Mouse (Mus musculus): Measurements from ENCODE around the gene Gm21988. TPM values are rescaled to one million over a fixed set of nuclear protein-coding genes. Genes with fewer than 3 reads are reported as not detected.

The Gm21988 gene
- polyA plus RNA-seq, 1 experiment from 2014 or later = 9.9 TPM

DNA sequence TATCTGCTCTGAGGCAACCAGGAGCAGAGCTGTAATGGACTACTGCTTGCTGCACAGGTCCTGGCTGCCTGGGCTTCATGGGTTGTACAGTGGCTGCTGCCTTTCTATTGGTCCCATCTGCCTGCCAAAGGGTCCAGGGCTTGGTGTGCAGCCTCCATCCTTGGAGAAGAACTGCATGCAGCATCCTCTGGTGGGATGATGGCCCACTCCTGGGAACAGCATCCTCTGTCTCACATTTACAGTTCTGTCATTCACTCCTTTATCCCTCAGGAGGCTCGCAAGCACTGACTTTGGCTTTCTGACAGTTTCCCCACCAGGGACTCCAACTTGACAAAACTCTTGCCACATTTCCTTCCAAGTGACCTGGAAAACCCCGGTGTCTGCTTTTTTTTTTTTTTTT lies 32.8 kb downstream of the Gm21988 start:
- no peak overlapping the region for H3K27ac ChIP-seq (ENCODE audit: low read length)
- no peaks in the 10 kb centered on the region for H3K36me3 ChIP-seq (ENCODE audit: control insufficient read depth, insufficient read depth, low read length)
- no peak overlapping the region for H3K4me3 ChIP-seq (ENCODE audit: low read length)
- no peak for ATAC-seq
- no peak overlapping the region for H3K9ac ChIP-seq (ENCODE audit: low read depth, low read length)
- H3K9me3 ChIP-seq (ENCODE audit: control insufficient read depth, low read length) = no peaks in the 10 kb centered on the region
- H3K27me3 ChIP-seq (replicated peaks; ENCODE audit: control insufficient read depth, insufficient read depth, low read length) = no peaks in the 10 kb centered on the region
- H3K4me2 ChIP-seq (ENCODE audit: low read depth, low read length) = no peak overlapping the region
- H3K4me1 ChIP-seq (ENCODE audit: control insufficient read depth, insufficient read depth, low read length) = no peaks in the 10 kb centered on the region
- 87% methylated on average over 2 of the region's 2 CpGs for WGBS

DNA sequence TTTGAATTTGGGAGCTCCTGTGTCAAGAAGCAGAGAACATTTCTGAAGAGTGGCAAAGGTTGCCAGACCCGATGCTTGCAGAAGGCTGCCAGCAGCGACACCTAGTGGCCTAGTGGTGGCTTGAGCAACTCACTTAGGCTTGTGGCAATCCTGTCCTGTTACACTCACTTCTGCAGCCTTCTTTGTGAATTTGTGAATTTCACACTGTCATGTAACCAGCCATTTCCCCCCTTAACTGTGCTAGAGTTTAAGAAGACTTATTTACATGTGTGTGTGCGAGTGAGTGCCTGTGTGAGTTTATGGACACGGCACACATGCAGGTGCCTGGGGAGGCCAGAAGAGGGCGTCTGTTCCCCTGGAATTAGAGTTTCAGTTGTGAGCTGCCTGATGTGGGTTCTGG lies 37.9 kb downstream of the Gm21988 start:
- Histone ChIP-seq H3K27ac (ENCODE audit: low read length) (no peak overlapping the region), H3K4me3 (ENCODE audit: low read length) (no peak overlapping the region), H3K9ac (ENCODE audit: low read depth, low read length) (no peak overlapping the region), H3K27me3 (replicated peaks; ENCODE audit: control insufficient read depth, insufficient read depth, low read length) (no peaks in the 10 kb centered on the region), H3K9me3 (ENCODE audit: control insufficient read depth, low read length) (no peaks in the 10 kb centered on the region), H3K4me2 (ENCODE audit: low read depth, low read length) (no peak overlapping the region), H3K4me1 (ENCODE audit: control insufficient read depth, insufficient read depth, low read length) (no peaks in the 10 kb centered on the region), H3K36me3 (ENCODE audit: control insufficient read depth, insufficient read depth, low read length) (no peaks in the 10 kb centered on the region)
- ATAC-seq = no peak
- WGBS = 42% methylated on average over 5 of the region's 5 CpGs

DNA sequence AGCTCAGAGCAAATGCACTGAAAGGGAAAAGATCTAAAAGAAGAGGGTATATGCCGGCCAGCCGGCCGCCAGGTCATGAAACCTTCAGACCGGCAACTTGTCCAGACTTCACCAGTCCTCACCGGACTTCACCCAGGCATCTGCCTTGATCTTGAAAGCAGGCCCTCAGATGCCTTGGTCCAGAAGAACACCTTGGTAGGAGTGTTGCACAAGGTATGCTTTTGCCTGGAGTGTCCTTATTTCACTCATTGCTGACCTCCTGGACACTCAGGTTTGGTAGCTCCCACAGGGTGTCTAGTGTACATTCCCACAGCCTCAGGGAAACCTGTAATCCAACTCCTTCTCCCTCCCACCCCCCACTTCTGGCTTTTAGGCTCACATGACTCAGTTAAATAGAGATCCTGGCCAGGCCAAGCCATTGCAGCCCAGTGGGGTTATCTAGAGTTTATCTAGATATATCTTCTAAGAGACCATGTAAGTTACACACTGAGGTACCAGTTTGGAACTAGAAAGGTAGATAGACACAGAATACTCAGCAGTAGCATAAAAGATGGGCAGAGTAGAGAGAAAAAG lies 39.5 kb downstream of the Gm21988 start:
- Histone ChIP-seq H3K27ac (ENCODE audit: low read length) (no peak overlapping the region), H3K4me2 (ENCODE audit: low read depth, low read length) (no peak overlapping the region), H3K9ac (ENCODE audit: low read depth, low read length) (no peak overlapping the region), H3K4me3 (ENCODE audit: low read length) (no peak overlapping the region), H3K9me3 (ENCODE audit: control insufficient read depth, low read length) (no peaks in the 10 kb centered on the region), H3K27me3 (replicated peaks; ENCODE audit: control insufficient read depth, insufficient read depth, low read length) (no peaks in the 10 kb centered on the region), H3K36me3 (ENCODE audit: control insufficient read depth, insufficient read depth, low read length) (no peaks in the 10 kb centered on the region), H3K4me1 (ENCODE audit: control insufficient read depth, insufficient read depth, low read length) (no peaks in the 10 kb centered on the region)
- ATAC-seq = no peak
- 85% methylated on average over 5 of the region's 5 CpGs for WGBS

DNA sequence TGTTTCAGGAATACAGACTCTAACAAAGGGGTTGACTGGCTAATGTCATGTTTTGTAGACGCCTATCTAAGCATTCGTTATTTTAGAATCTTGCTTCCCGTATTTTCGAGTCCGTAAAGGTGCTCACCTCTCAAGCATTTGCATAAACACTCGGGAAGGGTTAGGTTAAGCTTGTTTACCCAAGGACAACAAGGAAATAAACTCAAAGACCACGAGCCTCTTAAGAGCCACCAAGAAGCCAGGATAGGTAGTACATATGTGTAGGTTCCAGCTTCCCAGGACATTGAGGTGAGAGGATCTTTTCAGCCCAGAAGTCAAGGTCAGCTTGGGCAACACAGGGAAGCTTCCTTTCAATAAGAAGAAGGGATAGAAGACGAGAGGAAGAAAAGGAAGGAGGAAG lies 40.5 kb downstream of the Gm21988 start:
- no peak for ATAC-seq
- Histone ChIP-seq H3K4me3 (ENCODE audit: low read length) (no peak overlapping the region), H3K27ac (ENCODE audit: low read length) (no peak overlapping the region), H3K4me1 (ENCODE audit: control insufficient read depth, insufficient read depth, low read length) (no peaks in the 10 kb centered on the region), H3K9ac (ENCODE audit: low read depth, low read length) (no peak overlapping the region), H3K27me3 (replicated peaks; ENCODE audit: control insufficient read depth, insufficient read depth, low read length) (no peaks in the 10 kb centered on the region), H3K9me3 (ENCODE audit: control insufficient read depth, low read length) (no peaks in the 10 kb centered on the region), H3K36me3 (ENCODE audit: control insufficient read depth, insufficient read depth, low read length) (no peaks in the 10 kb centered on the region), H3K4me2 (ENCODE audit: low read depth, low read length) (no peak overlapping the region)
- 78% methylated on average over 8 of the region's 8 CpGs for WGBS

DNA sequence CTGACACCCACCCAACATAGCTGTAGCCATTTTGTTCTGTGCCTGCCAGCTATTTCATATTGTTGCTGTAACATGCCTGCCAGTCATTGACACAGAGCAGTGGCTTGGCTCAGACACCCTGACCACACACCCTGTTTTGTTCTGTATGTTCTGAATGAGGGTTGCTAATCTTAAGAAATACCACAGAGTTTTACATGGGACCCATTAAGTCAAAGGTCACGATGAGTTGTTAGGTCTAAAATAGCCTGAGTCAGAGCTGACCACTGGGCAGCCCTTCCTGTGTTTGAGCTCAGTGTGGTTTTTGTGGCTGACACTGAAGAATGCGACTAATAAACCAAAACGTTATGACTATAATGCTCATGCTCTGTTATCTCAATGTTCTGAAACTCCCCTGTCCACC lies 41.3 kb downstream of the Gm21988 start:
- ATAC-seq = no peak
- 78% methylated on average over 3 of the region's 3 CpGs for WGBS

DNA sequence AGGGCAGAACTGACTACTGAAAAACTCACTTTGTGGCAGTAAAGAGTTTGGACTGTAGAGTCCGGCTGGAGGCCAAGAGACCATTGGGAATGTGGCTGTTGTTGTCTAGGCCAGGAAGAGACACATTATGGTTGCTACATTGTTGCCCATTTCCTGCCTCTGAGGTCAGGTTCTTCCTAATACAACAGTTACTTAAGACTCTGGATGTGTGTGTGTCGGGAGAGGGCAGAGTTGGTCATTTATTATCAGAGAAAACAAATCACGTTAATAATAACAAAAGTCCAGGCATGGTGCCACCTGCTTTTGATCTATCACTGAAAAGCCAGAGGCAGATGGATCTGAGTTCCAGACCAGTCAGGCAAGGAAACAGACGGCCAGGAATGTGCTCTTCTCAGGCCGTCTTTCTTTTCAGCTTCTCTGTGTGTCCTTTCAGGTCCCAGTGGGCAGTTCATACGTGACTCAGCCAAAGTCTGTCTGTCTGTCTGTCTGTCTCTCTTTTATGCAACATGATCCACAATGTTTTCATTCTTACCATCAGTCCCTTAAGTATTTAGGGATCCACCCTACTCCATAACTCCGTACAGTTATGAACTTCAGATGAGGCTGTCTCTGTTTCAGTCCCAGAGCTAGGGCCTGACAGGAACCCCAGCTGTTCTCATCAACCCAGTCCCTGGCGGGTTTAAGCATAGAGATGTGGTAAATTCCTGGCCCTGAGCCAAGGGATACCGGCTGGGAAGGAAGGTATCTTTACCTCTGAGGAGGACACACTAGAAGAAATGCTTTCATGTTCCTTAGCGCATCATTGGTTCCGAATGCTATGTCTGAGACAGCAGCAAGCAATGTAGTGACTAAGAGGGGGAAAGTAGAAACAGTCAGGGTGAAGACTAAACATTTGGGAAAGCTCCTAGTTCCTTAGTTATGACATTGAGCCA lies 46.0 kb downstream of the Gm21988 start:
- Histone ChIP-seq H3K27ac (ENCODE audit: low read length) (no peak overlapping the region), H3K27me3 (replicated peaks; ENCODE audit: control insufficient read depth, insufficient read depth, low read length) (no peaks in the 10 kb centered on the region), H3K4me1 (ENCODE audit: control insufficient read depth, insufficient read depth, low read length) (no peaks in the 10 kb centered on the region), H3K36me3 (ENCODE audit: control insufficient read depth, insufficient read depth, low read length) (no peaks in the 10 kb centered on the region), H3K9ac (ENCODE audit: low read depth, low read length) (no peak overlapping the region), H3K9me3 (ENCODE audit: control insufficient read depth, low read length) (no peaks in the 10 kb centered on the region), H3K4me2 (ENCODE audit: low read depth, low read length) (no peak overlapping the region), H3K4me3 (ENCODE audit: low read length) (no peak overlapping the region)
- 40% methylated on average over 11 of the region's 11 CpGs for WGBS
- no peak for ATAC-seq

More for the DNA sequence above, 41.3 kb downstream of the Gm21988 start:
- Histone ChIP-seq H3K27ac (ENCODE audit: low read length) (no peak overlapping the region), H3K27me3 (replicated peaks; ENCODE audit: control insufficient read depth, insufficient read depth, low read length) (no peaks in the 10 kb centered on the region), H3K4me3 (ENCODE audit: low read length) (no peak overlapping the region), H3K4me1 (ENCODE audit: control insufficient read depth, insufficient read depth, low read length) (no peaks in the 10 kb centered on the region), H3K9ac (ENCODE audit: low read depth, low read length) (no peak overlapping the region), H3K9me3 (ENCODE audit: control insufficient read depth, low read length) (no peaks in the 10 kb centered on the region), H3K4me2 (ENCODE audit: low read depth, low read length) (no peak overlapping the region), H3K36me3 (ENCODE audit: control insufficient read depth, insufficient read depth, low read length) (no peaks in the 10 kb centered on the region)

DNA sequence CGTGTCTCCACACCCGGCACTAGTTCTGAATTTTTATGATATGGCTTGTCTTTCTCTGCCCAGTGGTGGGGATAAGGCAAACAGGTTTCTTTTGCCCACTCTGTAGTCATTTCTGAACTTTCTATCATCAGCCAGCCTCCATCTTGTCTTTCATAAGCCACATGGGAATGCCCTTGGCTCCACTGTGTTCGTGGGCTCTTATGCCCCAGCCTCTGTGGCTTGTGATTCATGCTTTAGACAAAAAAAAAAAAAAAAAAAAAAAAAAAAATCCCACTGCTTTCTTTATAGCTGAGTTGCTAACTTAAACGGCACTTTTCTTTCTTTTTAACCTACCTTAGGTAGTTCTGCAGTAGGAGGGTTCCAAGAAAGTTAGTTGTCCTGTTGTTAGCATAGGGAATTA lies 47.5 kb downstream of the Gm21988 start:
- H3K4me1 ChIP-seq (ENCODE audit: control insufficient read depth, insufficient read depth, low read length) = no peaks in the 10 kb centered on the region
- no peak for ATAC-seq
- H3K4me2 ChIP-seq (ENCODE audit: low read depth, low read length) = no peak overlapping the region
- H3K27ac ChIP-seq (ENCODE audit: low read length) = no peak overlapping the region
- no peaks in the 10 kb centered on the region for H3K27me3 ChIP-seq (replicated peaks; ENCODE audit: control insufficient read depth, insufficient read depth, low read length)
- no peak overlapping the region for H3K9ac ChIP-seq (ENCODE audit: low read depth, low read length)
- WGBS = 80% methylated on average over 4 of the region's 4 CpGs
- no peak overlapping the region for H3K4me3 ChIP-seq (ENCODE audit: low read length)
- H3K9me3 ChIP-seq (ENCODE audit: control insufficient read depth, low read length) = no peaks in the 10 kb centered on the region
- H3K36me3 ChIP-seq (ENCODE audit: control insufficient read depth, insufficient read depth, low read length) = no peaks in the 10 kb centered on the region

DNA sequence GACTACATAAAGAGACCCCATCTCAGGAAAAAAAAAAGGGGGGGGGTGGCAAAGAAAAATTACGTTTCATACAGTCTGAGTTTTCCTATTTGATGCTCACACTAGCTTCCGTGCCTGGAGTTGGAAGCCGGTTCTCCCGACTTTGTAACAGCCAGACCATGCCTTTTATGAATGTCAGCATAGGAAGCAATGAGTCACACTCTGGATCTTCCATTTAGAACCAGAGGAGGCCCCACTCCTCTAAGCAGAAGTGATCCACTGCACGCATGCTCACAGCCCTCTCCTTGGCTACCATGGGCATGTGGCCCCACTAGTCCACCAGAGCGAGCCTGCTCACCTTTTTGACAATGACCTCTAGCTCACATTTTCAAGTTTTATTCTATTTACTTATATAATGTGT lies 48.4 kb downstream of the Gm21988 start:
- WGBS = 79% methylated on average over 6 of the region's 6 CpGs
- Histone ChIP-seq H3K4me3 (ENCODE audit: low read length) (no peak overlapping the region), H3K27me3 (replicated peaks; ENCODE audit: control insufficient read depth, insufficient read depth, low read length) (no peaks in the 10 kb centered on the region), H3K27ac (ENCODE audit: low read length) (no peak overlapping the region), H3K4me2 (ENCODE audit: low read depth, low read length) (no peak overlapping the region), H3K4me1 (ENCODE audit: control insufficient read depth, insufficient read depth, low read length) (no peaks in the 10 kb centered on the region), H3K9me3 (ENCODE audit: control insufficient read depth, low read length) (no peaks in the 10 kb centered on the region), H3K9ac (ENCODE audit: low read depth, low read length) (no peak overlapping the region), H3K36me3 (ENCODE audit: control insufficient read depth, insufficient read depth, low read length) (no peaks in the 10 kb centered on the region)
- no peak for ATAC-seq

DNA sequence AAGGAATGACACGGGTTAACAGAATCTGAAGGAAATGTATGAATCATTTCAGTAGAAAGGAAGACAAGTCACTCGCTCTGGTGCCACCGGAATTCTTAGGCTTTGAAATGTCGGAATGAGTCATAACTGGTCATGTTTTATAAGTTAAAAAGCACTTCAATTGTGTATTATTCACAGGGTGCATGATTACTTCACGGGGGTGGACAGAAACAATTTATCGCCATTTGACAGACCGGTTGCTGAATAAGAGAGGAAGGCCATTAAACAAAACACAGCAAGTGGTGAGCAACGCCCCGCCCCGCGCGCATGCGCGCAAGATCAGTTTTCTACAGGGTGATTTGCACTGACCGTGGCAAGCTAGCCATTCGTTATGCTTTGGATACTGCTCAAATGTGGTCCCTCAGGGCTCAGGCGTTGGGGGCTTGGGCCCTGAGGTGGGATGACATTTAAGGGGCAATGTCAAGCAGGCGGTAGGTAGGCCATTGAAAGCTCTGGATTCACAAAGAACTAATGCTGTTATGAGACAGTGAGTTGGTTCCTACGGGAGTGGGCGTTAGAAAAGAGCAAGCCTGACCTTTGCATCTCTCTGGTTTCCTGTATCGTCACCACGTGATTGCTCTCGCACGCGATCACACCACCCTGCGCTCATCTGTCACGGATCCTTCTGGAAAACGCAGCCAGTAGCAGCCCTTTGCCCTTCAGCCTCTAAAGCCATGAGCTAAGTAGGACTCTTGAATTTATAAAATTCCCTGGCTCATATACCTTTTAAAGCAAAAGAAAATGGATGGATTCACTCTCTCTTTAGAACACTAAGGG lies 50.1 kb downstream of the Gm21988 start:
- no peak overlapping the region for H3K27ac ChIP-seq (ENCODE audit: low read length)
- no peak for ATAC-seq
- no peaks in the 10 kb centered on the region for H3K27me3 ChIP-seq (replicated peaks; ENCODE audit: control insufficient read depth, insufficient read depth, low read length)
- no peak overlapping the region for H3K9ac ChIP-seq (ENCODE audit: low read depth, low read length)
- H3K9me3 ChIP-seq (ENCODE audit: control insufficient read depth, low read length) = no peaks in the 10 kb centered on the region
- no peak overlapping the region for H3K4me3 ChIP-seq (ENCODE audit: low read length)
- 84% methylated on average over 28 of the region's 28 CpGs for WGBS
- H3K36me3 ChIP-seq (ENCODE audit: control insufficient read depth, insufficient read depth, low read length) = no peaks in the 10 kb centered on the region
- H3K4me2 ChIP-seq (ENCODE audit: low read depth, low read length) = no peak overlapping the region
- no peaks in the 10 kb centered on the region for H3K4me1 ChIP-seq (ENCODE audit: control insufficient read depth, insufficient read depth, low read length)
